Mouse (Mus musculus): ENCODE results near the gene Sult1a1.

The Sult1a1 gene

DNA sequence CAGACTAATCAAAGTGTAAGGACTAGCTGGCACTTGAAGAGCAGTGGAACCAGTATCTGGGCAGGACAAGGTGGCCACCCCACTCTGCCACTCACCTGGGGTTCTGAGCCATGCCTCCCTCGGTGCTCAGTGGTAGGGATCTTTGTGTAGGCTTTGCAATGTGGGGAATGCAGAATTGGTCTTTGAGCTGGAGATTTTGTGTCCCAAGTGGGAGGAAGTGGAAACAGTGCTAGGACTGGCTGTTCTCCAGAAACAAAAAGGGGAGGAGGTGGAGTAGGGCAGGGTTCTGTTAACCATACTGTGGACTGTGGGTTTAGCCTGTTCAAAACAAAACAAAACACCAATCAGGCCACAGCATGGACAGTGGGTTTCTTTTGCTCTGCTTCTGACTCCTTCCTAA lies at the start of gene Sult1a1:
TSS of gene Sult1a1 (minus strand) at position 226 of the 400 bp plus-strand sequence.
- DNase-seq, result no peak

DNA sequence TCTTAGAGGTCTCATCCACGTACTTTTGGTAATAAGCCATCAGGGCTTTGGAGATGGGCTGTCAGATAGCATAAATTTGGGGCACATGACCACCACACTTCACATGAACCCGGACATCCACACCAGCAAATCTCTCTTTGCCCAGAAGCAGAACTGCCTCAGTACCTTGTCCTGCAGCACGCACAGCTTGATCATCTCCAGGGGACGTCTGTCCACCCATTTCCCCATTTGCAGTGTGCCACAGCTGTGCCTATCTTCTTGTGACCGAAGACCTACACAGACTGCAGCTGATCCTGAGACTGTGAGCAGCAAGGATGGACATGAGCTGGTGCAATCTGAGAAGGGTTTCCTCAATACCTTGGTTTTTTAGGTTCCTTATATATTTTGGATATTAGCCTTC lies 49.4 kb upstream of the Sult1a1 start:
- DNase-seq, result no peak

DNA sequence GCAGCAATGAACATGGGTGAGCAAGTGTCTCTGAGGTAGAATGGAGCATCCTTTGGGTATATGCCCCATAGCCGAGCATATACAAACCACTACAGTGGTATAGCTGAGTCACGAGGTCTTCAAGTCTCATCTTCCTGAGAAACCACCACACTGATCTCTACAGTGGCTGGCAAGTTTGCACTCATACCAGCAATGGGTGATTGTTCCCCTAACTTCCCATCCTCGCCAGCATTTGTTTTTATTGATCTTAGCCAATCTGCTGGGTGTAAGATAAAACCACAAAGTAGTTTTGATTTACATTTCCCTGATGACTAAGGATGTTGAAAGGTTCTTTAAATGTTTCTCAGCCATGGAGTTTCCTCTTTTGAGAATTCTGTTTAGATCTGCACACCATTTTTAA lies 48.8 kb upstream of the Sult1a1 start:
- no peak for DNase-seq

DNA sequence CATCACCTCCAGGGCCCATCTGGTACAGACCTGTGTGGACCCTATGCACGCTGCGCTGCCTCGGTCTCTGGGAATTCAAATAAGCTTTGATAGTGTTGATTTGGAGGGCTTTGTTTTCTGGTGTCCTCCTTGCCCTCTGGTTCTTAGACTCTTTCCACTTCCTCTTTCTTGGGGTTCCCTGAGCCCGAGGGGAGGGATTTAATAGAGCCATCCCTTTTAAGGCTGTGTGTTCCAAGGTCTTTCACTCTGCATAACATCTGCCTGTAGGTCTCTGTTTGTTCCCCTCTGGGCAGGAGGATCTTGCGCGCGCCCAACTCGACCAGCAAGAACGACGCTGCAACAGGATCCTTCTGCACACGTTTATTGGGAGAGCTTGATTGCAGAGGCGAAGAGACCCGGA lies 45.4 kb upstream of the Sult1a1 start:
- no peak for DNase-seq

DNA sequence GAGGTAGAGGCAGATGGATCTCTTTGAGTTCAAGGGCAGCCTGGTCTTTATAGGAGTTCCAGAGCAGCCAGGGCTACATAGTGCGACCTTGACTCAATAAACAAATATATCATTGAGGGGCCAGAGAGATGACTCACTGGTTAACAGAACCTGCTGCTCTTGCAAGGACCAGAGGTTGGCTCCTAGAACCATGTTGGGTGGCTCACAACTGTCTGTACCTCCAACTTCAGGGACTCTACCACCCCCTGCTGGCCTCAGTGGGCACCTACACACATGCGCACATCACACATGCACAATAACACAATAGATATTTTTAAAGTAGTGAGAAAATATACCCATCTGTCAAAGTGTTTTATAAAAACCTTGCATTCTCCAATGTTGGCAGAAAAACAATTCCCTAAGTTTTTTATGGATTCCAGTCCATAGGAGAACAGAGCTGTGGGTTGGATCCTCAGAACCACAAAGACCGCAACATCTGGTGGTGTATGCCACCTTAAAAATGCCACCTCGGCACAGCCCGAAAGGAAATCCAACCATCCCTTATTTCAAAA lies 42.6 kb upstream of the Sult1a1 start:
- no peak for DNase-seq

DNA sequence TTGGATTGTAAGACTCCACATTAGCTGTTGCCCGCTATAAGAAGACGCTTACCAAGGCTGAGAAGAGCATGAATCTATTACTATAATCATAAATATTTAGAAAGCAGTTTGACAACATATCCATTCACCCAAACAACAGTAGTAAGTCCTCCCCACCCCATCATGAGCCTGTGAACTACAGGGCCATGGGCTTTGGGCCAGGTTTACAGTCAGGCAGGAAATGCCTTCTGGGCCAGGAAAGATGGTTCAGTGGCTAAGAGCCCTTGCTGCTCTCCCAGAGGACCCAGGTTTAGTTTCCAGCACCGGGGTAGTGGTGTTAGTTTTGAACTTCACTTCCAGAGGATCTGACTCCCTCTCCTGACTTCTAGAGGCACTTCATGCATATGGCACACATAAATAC lies 41.3 kb upstream of the Sult1a1 start:
- DNase-seq, result no peak

DNA sequence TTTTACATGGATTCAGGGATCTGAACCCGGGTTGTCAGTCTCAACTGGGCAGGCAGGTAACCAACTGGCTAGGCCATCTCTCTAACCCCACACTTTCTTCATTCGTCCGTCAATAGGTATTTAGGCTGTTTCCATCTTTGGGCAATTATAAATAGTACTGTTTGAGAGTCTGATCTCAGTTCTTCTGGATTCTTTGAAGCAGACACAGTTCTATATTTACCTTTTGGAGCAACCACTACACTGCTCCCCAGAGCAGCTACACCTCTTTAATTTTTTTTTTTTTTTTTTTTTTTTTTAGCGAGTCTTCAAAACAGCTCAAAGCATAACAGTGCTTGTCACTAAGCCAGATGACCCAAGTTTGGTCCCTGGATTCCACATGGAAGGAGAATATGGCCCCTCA lies 39.4 kb upstream of the Sult1a1 start:
- no peak for DNase-seq

DNA sequence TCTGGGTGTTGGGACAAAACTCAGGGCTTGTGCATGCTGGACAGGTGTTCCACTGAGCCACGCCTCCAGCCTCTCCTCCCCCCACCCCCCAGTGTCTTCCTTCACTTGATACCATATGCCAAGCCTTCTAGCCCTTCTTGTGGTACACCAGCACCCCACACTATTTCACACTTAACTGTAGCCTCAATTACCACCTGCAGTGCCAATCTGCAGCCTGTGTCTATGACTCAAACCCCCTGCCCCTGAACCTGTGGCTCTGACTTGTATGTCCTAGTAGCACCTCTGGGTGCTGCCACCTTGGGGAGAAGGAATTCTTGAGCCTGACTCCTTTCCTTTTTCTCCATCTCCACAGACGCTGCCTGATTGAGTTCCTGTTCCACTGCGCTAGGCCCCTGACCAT lies 35.7 kb upstream of the Sult1a1 start:
- no peak for DNase-seq

DNA sequence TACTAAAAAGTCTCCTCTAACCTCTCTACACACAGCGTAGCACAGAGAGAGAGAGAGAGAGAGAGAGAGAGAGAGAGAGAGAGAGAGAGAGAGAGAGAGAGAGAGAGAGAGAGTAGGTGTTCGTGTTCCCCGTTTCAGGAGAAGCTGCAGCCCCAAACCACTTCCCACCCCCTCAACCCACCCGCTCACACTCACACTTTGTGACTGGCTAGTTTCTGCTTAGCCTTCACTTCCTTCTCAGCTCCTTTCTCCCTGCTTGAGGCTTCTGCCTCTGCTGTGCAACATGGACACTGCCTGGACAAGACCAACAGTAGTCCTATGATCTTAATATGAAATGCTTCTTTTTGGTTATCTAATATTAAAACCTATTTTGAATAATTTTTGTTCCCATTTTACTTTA lies 34.0 kb upstream of the Sult1a1 start:
- no peak for DNase-seq

DNA sequence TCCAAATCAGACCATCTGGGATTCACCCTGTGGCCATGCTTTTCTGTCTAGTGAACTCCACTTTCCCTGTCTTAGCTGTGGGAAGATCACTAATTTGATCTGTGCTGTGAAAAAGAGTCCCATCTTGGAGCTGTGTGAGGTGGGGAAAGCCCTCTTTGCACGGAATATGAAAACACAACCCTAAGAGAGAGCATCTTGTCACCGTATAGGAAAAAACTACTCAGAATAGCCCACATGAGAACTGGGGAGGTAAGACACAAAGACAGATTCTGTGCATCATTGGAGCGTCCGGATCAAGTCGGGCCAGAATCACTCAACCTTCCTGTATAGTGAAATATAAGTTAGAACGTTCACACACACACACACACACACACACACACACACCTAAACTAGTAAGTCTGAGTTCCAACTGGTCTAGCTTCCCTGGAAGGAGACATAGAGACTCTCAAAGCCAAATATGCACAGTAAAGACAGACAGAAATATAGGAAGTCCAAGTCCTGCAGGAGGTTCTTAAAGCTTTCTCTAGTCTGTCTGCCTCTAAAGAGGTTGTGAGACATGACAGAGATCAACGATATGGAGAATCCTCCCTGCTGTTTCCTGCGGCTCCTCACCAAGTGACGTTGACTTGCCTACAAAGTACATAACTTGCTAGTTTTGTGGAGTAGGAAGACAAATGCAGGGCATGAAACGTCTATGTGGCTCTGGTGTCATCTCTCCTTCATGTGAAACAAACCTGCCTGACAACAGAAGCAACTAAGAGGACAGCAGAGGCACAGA lies 32.1 kb upstream of the Sult1a1 start:
- no peak for DNase-seq

DNA sequence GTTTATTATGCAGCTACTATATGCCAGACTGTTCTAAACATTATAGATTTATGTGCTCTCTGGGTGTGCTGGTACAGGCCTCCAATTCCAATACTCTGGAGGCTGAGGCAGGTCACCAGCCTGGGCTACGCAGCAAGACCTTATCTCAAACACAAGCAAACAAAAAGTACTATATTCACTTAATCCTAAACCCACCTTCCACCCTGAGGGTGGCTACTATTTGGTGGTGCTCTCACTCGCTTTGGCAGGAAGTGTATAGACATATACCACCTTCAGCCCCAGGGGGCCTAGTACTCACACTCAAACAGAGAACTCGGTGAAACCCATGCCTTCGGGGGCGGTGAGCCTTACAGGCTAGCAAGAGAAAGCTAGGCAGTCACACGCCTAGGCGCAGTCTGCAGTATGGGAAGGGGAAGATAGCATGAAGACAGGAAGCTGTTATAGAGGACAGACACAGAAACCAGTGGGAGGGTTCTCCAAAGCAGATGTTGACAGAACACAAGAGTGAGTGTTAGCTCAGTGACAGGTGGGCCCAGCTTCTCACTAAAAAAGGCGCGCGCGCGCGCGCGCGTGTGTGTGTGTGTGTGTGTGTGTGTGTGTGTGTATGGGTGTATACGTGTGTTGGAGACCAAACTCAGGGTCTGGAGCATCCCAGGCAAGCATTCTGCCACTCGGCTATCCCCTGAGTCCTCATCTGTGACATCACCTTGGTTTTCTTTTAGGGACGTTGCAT lies 31.4 kb upstream of the Sult1a1 start, which contains the start of gene Coro1a:
TSS of gene Coro1a (minus strand) at position 346 of the 733 bp plus-strand sequence.
- no peak for DNase-seq

DNA sequence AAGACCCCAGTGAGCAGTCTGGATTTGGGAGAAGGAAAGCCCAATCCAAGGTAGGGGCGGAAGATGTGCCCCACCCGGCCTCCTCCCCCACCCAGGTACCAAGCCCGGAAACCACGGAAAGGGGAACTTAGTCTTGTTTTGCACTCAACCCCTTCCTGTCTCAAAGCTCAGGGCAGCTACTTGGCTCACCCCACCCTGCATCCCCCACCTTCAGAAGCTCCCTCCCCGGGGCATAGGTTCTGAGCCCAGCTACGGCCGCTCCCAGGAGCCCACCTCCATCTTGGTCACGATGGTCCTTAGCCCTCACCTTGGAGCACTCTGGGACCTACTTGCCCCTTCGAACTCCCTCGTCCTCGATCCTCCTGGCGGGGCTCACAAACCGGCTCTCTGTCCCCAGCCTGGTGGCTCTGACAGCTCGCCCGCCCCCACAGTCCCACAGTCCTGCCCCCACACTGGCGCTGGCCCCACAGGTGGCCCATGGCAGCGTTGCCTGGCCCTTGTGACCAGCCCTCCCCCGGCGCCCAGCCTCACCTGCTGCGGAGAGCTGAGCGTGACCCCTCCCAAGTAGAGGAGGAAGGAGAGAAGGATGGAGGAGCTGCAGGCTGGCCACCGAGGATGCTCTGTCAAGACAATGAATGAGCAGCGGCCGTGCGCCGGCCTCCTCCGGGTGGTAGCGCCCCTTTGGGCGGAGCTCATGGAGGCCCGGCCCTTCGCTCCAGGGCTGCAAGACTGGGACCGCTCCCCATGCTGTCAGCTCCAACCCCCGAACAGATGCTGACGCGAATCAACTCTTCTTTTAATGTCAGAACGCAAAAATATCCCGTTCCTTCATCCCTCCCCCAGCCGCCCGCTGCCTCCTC lies 28.1 kb upstream of the Sult1a1 start:
- DNase-seq, result peak; percentile 86 to 91

DNA sequence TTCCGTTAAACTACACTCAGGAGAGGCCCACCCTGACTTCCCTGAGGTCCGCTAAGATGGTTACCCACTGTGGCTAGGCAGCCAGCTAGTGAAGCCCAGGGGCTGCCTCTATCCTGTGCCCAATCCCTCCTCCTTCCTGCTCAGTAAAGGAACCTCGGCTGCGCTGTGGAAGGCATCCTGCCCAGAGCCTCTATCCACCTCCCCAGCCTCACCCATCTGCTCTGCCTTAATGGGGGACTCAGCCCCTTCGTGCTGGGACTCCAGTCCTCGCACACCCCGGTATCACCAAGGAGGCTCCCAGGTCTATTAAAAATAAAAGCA lies 27.5 kb upstream of the Sult1a1 start:
- DNase-seq, result peak; percentile 43 to 51

DNA sequence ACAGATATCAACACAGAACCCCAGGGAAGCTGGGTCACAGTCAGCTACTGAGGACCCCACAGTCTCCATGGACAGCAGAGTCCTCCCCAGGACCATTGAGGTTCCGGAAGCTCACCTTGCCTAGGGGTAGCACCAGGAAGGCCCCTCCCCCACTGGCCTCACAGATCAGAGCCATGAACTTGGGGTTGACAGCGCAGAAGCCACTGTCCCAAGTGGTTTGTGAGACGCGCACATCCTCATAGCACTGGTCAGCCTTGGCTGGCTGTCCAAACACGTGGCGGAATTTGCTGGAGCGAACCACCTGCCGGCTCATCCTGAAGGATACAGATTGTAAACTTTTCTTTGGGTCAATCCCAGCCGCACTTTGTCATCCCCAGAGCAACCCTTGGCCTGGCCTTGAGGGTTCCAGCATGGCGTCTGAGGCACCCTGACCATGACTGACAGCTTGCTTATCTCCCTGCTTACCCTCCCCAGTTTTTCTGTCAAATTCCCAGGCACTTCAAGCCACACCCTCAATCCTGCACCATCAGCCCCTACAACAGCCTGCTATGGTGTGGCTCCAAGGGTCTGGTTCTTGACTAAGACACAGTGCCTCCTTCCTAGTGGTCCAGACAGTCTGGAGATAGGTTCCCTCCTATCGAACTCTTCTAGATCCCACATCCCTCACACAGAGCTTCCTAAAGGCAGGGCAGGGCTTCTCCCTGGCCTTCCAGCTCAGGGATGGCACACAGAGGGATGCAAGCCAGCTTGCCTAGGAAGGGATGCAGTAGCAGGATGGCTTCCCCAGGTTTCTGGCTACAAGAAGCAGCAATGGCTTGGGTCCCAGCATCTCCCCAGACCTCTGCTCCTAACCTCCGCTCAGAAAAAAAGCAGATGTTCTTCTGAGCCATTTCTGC lies 26.9 kb upstream of the Sult1a1 start:
- DNase-seq, result peak; percentile 20 to 41

DNA sequence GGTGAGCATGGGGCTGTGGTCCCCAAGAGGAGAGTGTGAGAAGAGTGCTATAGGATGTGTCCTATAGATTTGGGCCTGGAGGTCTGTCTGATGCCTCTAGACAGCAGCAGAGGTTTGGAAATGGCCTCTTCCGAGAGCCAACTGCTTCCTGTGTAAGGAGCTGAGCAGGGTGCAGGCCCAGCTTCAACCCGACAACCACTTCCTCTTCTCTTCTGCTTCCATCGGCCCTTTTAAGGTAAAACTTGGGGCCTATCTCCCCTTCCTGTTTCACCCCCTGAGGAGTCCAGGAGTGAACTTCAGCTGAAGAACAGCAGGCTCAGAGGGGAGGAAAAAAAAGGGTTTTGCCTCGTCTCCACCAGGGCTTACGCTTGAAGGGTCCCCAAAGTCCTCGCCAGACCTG lies 26.1 kb upstream of the Sult1a1 start:
- no peak for DNase-seq

DNA sequence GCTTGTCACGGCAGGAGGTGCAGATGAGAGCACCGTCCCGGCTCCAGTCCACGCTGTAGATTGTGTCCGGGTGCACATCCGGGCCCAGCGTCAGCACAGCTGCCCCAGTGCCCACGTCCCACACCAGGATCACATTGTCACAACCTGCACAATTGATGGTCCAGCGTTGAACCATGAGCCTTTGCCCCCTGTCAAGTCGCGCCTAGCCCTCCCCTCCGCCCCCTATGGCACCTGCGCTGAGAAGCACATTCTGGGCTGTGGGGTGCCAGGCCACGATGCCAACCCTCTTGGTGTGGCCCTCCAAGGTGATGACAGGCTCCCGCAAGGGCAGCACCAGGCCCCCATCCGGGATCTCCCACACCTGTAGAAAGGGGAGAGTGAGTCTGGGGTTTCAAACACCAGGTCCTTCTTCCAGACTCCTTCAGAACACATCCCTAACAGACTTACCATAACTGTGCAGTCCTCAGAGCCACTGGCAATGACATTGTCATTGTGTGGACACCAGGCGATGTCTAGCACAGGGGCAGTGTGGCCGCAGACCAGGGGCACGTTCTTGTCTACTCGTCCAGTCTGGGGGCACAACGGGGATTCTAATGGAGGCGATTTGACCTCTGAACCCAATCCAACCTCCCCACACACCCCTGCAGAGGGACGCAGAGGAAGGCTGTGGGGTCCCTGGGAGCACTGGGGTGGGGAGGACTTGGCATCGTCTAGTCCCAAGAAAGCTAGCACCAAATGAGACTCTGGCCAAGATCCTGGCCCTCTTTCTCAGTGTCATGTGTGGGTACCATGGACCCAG lies 25.5 kb upstream of the Sult1a1 start:
- DNase-seq, result no peak

DNA sequence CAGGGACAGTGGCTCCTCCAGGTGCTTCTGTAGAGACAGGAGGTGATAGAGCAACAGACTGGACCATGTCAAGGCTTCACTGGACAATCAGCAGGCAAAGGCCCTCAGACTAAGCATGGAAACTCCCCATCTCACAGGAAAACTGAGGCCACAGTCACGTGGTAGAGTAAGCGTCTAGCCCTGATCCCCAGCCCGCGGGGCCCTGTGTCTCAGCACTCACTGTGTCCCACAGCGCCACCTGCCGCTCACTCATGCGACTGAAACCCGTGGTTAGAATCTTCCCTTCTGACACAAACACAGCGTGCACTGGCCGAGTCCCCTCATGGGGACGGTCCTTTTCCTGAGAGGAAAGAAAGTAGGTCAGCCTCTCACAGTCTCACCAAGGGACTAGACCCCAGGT lies 24.8 kb upstream of the Sult1a1 start:
- peak; percentile 95 to 96 for DNase-seq

DNA sequence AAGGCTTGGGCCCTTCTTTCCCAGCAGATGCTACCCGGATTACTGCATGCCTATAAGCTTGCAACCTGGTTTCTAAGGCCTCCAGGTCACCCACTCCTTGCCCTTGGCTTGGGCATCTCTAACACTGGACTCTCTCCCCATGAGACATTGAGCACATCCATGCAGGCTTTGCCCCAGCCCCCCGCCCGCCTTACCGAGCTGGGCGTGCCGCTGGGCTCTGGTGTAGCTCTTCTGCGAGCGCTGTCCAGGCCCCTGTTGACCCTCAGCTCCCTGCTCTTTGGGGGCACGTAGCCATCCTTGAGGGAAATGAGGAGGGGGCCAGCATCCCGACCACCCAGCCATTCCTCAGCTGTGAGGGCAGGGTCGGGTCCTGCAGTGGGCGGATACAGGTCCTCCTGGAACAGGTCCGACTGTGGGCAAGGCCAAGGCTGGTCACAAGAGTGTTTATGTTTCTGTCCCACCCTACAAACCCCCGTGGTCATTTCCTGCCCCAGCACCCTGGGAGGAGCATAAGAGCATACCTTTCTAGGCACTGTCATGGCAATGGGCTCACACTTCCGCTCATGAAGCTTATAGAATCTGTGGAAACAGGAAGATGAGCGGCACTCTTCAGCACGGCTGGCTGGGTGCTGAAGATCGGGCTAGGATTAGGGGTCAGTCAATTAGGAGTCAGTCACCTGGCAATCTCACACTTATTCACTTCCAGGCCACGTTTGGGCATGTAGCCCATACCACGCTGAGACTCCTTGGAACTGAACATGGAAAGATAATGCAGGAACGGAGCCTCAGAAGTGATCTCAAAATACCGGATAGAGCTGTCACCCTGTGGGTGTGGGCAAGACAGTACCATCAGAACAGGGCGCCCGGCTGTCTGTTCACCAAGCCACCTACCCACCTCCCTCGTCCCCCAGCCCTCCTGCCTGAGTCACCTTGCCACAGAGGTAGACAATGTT lies 24.1 kb upstream of the Sult1a1 start:
- peak; percentile 27 to 42 for DNase-seq

DNA sequence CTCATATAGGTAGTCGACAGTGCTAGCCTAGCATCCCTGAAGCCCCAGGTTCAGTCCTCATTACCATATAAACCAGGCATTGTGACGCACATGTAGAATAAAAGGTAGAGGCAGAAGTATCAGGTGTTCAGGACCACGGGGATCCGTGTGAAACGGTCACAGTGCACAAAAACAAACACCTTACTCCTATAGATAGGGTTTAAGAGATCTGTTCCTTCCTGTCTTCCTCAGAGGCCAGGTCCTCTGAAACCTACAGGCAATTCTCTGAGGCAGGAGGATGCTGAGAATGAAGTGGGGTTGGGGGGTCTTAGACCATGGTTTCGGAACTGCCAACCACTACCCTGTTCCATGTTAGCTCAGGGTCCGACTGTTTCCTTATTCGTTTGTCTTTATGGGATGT lies 21.6 kb upstream of the Sult1a1 start:
- DNase-seq, result no peak

DNA sequence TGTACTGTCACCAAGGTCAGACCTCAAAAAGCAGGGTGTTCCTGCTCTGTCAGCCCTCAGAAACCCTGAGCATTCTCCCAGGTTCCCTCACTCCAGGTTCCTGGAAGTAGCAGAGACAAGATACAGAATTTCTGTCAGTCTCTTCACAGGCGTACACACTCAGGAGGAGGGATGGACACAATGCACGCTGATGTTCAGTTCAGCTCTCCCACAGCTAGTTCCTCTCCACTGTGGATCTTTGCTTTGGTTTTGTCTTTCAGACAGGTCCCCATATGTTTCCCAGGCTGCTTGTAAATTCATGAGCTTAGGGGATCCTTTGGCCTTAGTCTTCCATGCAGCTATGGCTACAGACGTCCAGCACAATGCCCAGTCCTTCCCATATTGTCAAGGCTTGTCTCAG lies 20.7 kb upstream of the Sult1a1 start:
- no peak for DNase-seq
